Mouse (Mus musculus): ENCODE measurements around the gene Gnpda2.

Gnpda2 gene

GRCm38 (mm10) chr5:69541680-69542079 lies 50.5 kb downstream of the Gnpda2 start:
- Histone ChIP-seq H3K4me3 (replicated peaks; ENCODE audit: low read length) (no peak overlapping the region), H3K27me3 (ENCODE audit: insufficient read depth, low read length) (no peaks in the 10 kb centered on the region), H3K4me1 (replicated peaks; ENCODE audit: low read depth, low read length) (no peaks in the 10 kb centered on the region), H3K9me3 (ENCODE audit: low read length) (no peaks in the 10 kb centered on the region), H3K36me3 (ENCODE audit: insufficient read depth, low read length) (no peaks in the 10 kb centered on the region)
- TF ChIP-seq POU5F1 (IDR thresholded peaks at IDR 0.05; ENCODE audit: borderline replicate concordance, low read length) (no peak), NANOG (IDR thresholded peaks at IDR 0.05; ENCODE audit: borderline replicate concordance, low read length) (no peak), CTCF (conservative IDR thresholded peaks at IDR 0.05; ENCODE audit: low read length) (no peak)

- no peaks in the 10 kb centered on the region for H3K36me3 ChIP-seq (ENCODE audit: insufficient read depth, low read length)
- no peak overlapping the region for H3K4me3 ChIP-seq (replicated peaks; ENCODE audit: low read length)
- H3K27me3 ChIP-seq (ENCODE audit: insufficient read depth, low read length) = no peaks in the 10 kb centered on the region
- H3K4me1 ChIP-seq (replicated peaks; ENCODE audit: low read depth, low read length) = no peaks in the 10 kb centered on the region
- no peaks in the 10 kb centered on the region for H3K9me3 ChIP-seq (ENCODE audit: low read length)
- no peak for TF ChIP-seq CTCF (conservative IDR thresholded peaks at IDR 0.05; ENCODE audit: low read length)
- no peak for TF ChIP-seq POU5F1 (IDR thresholded peaks at IDR 0.05; ENCODE audit: borderline replicate concordance, low read length)
- no peak for TF ChIP-seq NANOG (IDR thresholded peaks at IDR 0.05; ENCODE audit: borderline replicate concordance, low read length)
Measured at GRCm38 (mm10) chr5:69523944-69524343, 68.2 kb downstream of the Gnpda2 start.
